Mouse (Mus musculus) olfactory bulb, adult 2 months (tissue): ENCODE measurements around the gene Erc1.

Experiments used
- CTCF ChIP-seq: fragments of 200-500 bp; IDR thresholded peaks from 2 replicates; pipeline ENCODE4 v1.5.1; 2012; ENCODE audit warnings: low read depth, mild to moderate bottlenecking, low read length, moderate library complexity; ENCODE audit not compliant: insufficient read depth
- POLR2A ChIP-seq: fragments of 200-500 bp; IDR thresholded peaks from 2 replicates; pipeline ENCODE4 v1.6.1; 2012; ENCODE audit warnings: mild to moderate bottlenecking, low read depth, low read length, moderate library complexity; ENCODE audit not compliant: insufficient read depth

DNA sequence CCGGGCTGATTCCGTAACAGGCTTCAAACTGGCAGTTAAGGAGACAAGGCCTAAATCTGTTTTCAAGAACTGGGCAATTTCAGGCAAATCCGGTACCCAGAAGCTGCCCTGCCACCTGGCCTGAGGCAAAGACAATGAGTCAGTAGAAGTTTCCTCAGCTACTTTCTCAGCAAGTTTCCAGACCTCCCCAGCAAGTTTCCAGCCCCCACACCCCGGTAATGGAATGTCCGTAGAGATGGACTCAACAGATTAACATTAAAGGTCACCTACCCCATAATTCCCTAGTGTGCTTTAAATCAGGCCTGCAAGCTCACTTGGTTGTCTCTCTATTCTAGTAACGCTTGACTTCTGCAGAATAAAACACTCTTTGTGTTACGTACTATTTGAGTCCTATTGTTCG, 13.6 kb upstream of the Erc1 start:
- no peak for TF ChIP-seq CTCF
- TF ChIP-seq POLR2A, result no peak
